In the genomic region with DNA sequence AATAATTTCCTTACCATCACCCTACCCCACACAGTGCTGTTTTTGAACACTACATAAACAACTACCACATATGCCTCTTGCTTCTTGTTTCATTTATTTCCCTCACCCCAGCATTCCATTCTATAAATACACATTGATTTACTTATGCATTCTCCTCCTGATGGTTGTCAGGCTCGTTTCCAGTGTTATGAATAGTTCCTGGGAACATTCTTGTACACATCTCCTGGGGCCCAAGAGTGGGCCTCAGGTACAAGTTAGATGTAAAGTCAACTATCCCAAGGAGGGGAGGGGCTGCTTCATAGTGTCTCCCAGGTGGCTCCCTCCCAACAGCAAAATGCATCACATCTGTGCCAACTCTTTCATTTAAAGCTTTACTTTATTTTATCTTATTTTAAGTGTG, we compare ENCODE assay signal across 20 mouse cellular contexts.
DNase-seq lines count a peak whose midpoint lies in the region; ATAC-seq and TF ChIP-seq lines count a peak whose summit lies in the region.
"Had no signal": no experiment of that assay in that cellular context is flagged by ENCODE, and none has a peak within 500 bp of the region (broad histone marks: within the 10 kb centered on the region; RNA-seq: fewer than 3 reads in every experiment).

No protein-coding gene starts in this region.

- no peak overlapping the region for H3K4me2 ChIP-seq in heart, postnatal 0 days (ENCODE audit: low read depth, low read length)
- H3K4me2 ChIP-seq in stomach, embryonic 16.5 days (ENCODE audit: low read depth, low read length), result no peak overlapping the region
- H3K4me2 ChIP-seq: hindbrain, embryonic 12.5 days; kidney, embryonic 15.5 days; limb, embryonic 13.5 days; liver, embryonic 12.5 days; lung, embryonic 15.5 days had no signal

- H3K4me1 ChIP-seq in heart, postnatal 0 days (ENCODE audit: control insufficient read depth, insufficient read depth), result 0 out of 2 replicates have a peak, but pooled peaks cover 7% of the 10 kb centered on the region
- peaks cover 4% of the 10 kb centered on the region; the same call in 1 of the 2 replicates for H3K4me1 ChIP-seq in stomach, embryonic 16.5 days (ENCODE audit: control insufficient read depth, insufficient read depth, low read length)
- H3K4me1 ChIP-seq: hindbrain, embryonic 12.5 days; kidney, embryonic 15.5 days; liver, embryonic 12.5 days had no signal

- 6% methylated on average over 1 of the region's 1 CpGs for WGBS in heart, postnatal 0 days
- 12% methylated on average over 1 of the region's 1 CpGs for WGBS in stomach, embryonic 16.5 days

- ATAC-seq in heart, postnatal 0 days (ENCODE audit: insufficient read depth, low read depth), result 0 out of 2 replicates have a peak, but pooled peaks have one; percentile 8
- ATAC-seq in stomach, embryonic 16.5 days (ENCODE audit: insufficient read depth, low FRiP score), result peak; percentile 41; the same call in 1 of the 2 replicates
- ATAC-seq: forebrain, embryonic 16.5 days; liver, embryonic 12.5 days had no signal

- H3K4me3 ChIP-seq in heart, postnatal 0 days (ENCODE audit: low read depth, low read length), result no peak overlapping the region
- H3K4me3 ChIP-seq in stomach, embryonic 16.5 days (replicated peaks; ENCODE audit: low read length), result no peak overlapping the region
- H3K4me3 ChIP-seq: hindbrain, embryonic 12.5 days; kidney, embryonic 15.5 days; limb, embryonic 13.5 days; liver, embryonic 12.5 days; lung, embryonic 15.5 days had no signal

- no peaks in the 10 kb centered on the region for H3K27me3 ChIP-seq in heart, postnatal 0 days (ENCODE audit: control insufficient read depth, insufficient read depth, low read length)
- no peaks in the 10 kb centered on the region for H3K27me3 ChIP-seq in stomach, embryonic 16.5 days (ENCODE audit: control insufficient read depth, insufficient read depth, low read length)
- H3K27me3 ChIP-seq: hindbrain, embryonic 12.5 days; kidney, embryonic 15.5 days; limb, embryonic 13.5 days; liver, embryonic 12.5 days; lung, embryonic 15.5 days had no signal

- H3K36me3 ChIP-seq in heart, postnatal 0 days (replicated peaks; ENCODE audit: control insufficient read depth, insufficient read depth, low read length), result no peaks in the 10 kb centered on the region
- H3K36me3 ChIP-seq in stomach, embryonic 16.5 days (ENCODE audit: control insufficient read depth, insufficient read depth, low read length), result no peaks in the 10 kb centered on the region
- H3K36me3 ChIP-seq: hindbrain, embryonic 12.5 days; kidney, embryonic 15.5 days; limb, embryonic 13.5 days; liver, embryonic 12.5 days; lung, embryonic 15.5 days had no signal

- TF ChIP-seq CTCF in heart, postnatal 0 days (IDR thresholded peaks at IDR 0.05; ENCODE audit: low read depth), result no peak

- DNase-seq in heart, postnatal 0 days (ENCODE audit: low spot score), result no peak
- no peak for DNase-seq in heart, postnatal 4 days
- DNase-seq in 3T3-L1 (ENCODE audit: low read depth, low spot score) (peak; percentile 8), NIH3T3 (ENCODE audit: low read depth) (peak; percentile 57)
- no peak for DNase-seq in right cerebral cortex, postnatal 14 days
- no peak for DNase-seq in ovary, postnatal 10 days (ENCODE audit: low spot score)
- DNase-seq: adrenal gland, postnatal 10 days; cerebellum, adult 2 months; heart, postnatal 14 days; kidney, adult 11 months; layer of hippocampus, adult 9-11 months; midbrain, embryonic 14.5 days; right cerebral cortex, postnatal 25 days had no signal

- no peak for TF ChIP-seq EP300 in heart, postnatal 0 days (IDR thresholded peaks at IDR 0.05; ENCODE audit: low read depth)

- no peak overlapping the region for H3K27ac ChIP-seq in heart, postnatal 0 days (ENCODE audit: low read depth)
- H3K27ac ChIP-seq in stomach, embryonic 16.5 days (ENCODE audit: low read length), result peak overlapping the region; percentile 64
- H3K27ac ChIP-seq: hindbrain, embryonic 12.5 days; kidney, embryonic 15.5 days; limb, embryonic 13.5 days; liver, embryonic 12.5 days; lung, embryonic 15.5 days had no signal

- H3K9me3 ChIP-seq in heart, postnatal 0 days (replicated peaks; ENCODE audit: control insufficient read depth, low read length), result no peaks in the 10 kb centered on the region
- no peaks in the 10 kb centered on the region for H3K9me3 ChIP-seq in stomach, embryonic 16.5 days (replicated peaks; ENCODE audit: control insufficient read depth, low read length)
- H3K9me3 ChIP-seq: hindbrain, embryonic 12.5 days; kidney, embryonic 15.5 days; limb, embryonic 13.5 days; liver, embryonic 12.5 days; lung, embryonic 15.5 days had no signal

- H3K9ac ChIP-seq in heart, postnatal 0 days (replicated peaks; ENCODE audit: low read depth, low read length), result no peak overlapping the region
- H3K9ac ChIP-seq in stomach, embryonic 16.5 days (ENCODE audit: low read length), result no peak overlapping the region
- H3K9ac ChIP-seq: hindbrain, embryonic 12.5 days; kidney, embryonic 15.5 days; limb, embryonic 13.5 days; liver, embryonic 12.5 days; lung, embryonic 15.5 days had no signal

Comparison
In these comparisons a context has a peak if more than half of its experiments do, and no peak if none do; other contexts are left out.
1. DNase-seq: peak in 3T3-L1 (single experiment) and NIH3T3 (single experiment); none in heart, postnatal 0 days (single experiment), heart, postnatal 4 days (single experiment), right cerebral cortex, postnatal 14 days (single experiment) and ovary, postnatal 10 days (single experiment).